Mouse (Mus musculus) skeletal muscle tissue, adult 2 months (tissue): ENCODE data around the gene Morc4.

Experiments used
- DNase-seq: peaks from one replicate; pipeline ENCODE4 v3.0.0-alpha.2; 2012; ENCODE audit warnings: low read depth, low spot score

Gene Morc4

GRCm38 (mm10) chrX:139870938-139871791 is at the start of gene Morc4:
TSS of gene Morc4 (minus strand) at chrX:139871677.
- DNase-seq: peak; percentile 25

- DNase-seq: no peak
Observed at GRCm38 (mm10) chrX:139920572-139920971, 49.1 kb upstream of the Morc4 start.

- no peak for DNase-seq
Observed at GRCm38 (mm10) chrX:139891387-139891786, 19.9 kb upstream of the Morc4 start.

- no peak for DNase-seq
Observed at GRCm38 (mm10) chrX:139883221-139883620, 11.7 kb upstream of the Morc4 start.

- DNase-seq: no peak
Observed at GRCm38 (mm10) chrX:139877936-139878335, 6.5 kb upstream of the Morc4 start.

GRCm38 (mm10) chrX:139877105-139877504 is 5.6 kb upstream of the Morc4 start:
- DNase-seq: no peak

- peak; percentile 23 for DNase-seq
Observed at GRCm38 (mm10) chrX:139870300-139870711, 1.2 kb downstream of the Morc4 start.

- DNase-seq: no peak
Observed at GRCm38 (mm10) chrX:139859402-139859801, 12.1 kb downstream of the Morc4 start.

GRCm38 (mm10) chrX:139854795-139855194 is 16.7 kb downstream of the Morc4 start:
- no peak for DNase-seq

GRCm38 (mm10) chrX:139841091-139841490 is 30.4 kb downstream of the Morc4 start:
- DNase-seq: no peak

GRCm38 (mm10) chrX:139839057-139839456 is 32.4 kb downstream of the Morc4 start:
- no peak for DNase-seq

GRCm38 (mm10) chrX:139832464-139832863 is 39.0 kb downstream of the Morc4 start:
- DNase-seq: no peak

- DNase-seq: no peak
Observed at GRCm38 (mm10) chrX:139828363-139829092, 42.9 kb downstream of the Morc4 start.

GRCm38 (mm10) chrX:139826926-139827325 is 44.6 kb downstream of the Morc4 start:
- DNase-seq: no peak

GRCm38 (mm10) chrX:139825402-139825801 is 46.1 kb downstream of the Morc4 start:
- DNase-seq: no peak

GRCm38 (mm10) chrX:139815201-139815600 is 56.3 kb downstream of the Morc4 start:
- DNase-seq: no peak

- no peak for DNase-seq
Observed at GRCm38 (mm10) chrX:139814018-139814635, 57.4 kb downstream of the Morc4 start.

GRCm38 (mm10) chrX:139813299-139814002 is 58.0 kb downstream of the Morc4 start:
- DNase-seq: no peak

- DNase-seq: no peak
Observed at GRCm38 (mm10) chrX:139812636-139813298, 58.7 kb downstream of the Morc4 start.

GRCm38 (mm10) chrX:139808501-139808900 is 63.0 kb downstream of the Morc4 start:
- DNase-seq: no peak

- no peak for DNase-seq
Observed at GRCm38 (mm10) chrX:139808085-139808484, 63.4 kb downstream of the Morc4 start.
